Mouse (Mus musculus) MEL (cell line): ENCODE measurements around the gene Ube2l6. TPM values are rescaled to one million over a fixed set of nuclear protein-coding genes. Genes with fewer than 3 reads are reported as not detected.

Source experiments
- DNase-seq: peaks from one replicate; pipeline ENCODE4 v3.0.0; 2011; ENCODE audit warnings: low read depth, low spot score
- H3K27ac ChIP-seq: 2 replicates; pipeline ENCODE4 v1.5.1; 2012; ENCODE audit warnings: low read depth, mild to moderate bottlenecking, control low read depth, low read length, moderate library complexity; ENCODE audit not compliant: control insufficient read depth
- H3K27me3 ChIP-seq, 2 experiments: fragments of 150-350 bp in 1 of 2; sonication (generic) in 1 of 2; 2 replicates each; pipeline ENCODE4 v1.6.1; 2012; ENCODE audit warnings: low read length in 2 of 2, mild to moderate bottlenecking in 2 of 2, improper control_type of control experiment in 1 of 2, moderate library complexity in 1 of 2; ENCODE audit not compliant: insufficient read depth in 2 of 2, control insufficient read depth in 1 of 2
- H3K36me3 ChIP-seq, 2 experiments: 2 replicates each; pipeline ENCODE4 v1.6.1; 2012 to 2014; ENCODE audit warnings: low read length in 2 of 2, improper control_type of control experiment in 1 of 2, inconsistent platforms in 1 of 2, mild to moderate bottlenecking in 1 of 2; ENCODE audit not compliant: insufficient read depth in 2 of 2, control insufficient read depth in 1 of 2
- H3K4me1 ChIP-seq, 2 experiments: fragments of 150-350 bp in 1 of 2; sonication (generic) in 1 of 2; 2 replicates each; pipeline ENCODE4 v1.6.1; 2012; ENCODE audit warnings: low read length in 2 of 2, improper control_type of control experiment in 1 of 2, mild to moderate bottlenecking in 1 of 2; ENCODE audit not compliant: insufficient read depth in 2 of 2, control insufficient read depth in 1 of 2
- H3K4me3 ChIP-seq, 2 experiments: fragments of 150-350 bp in 1 of 2; sonication (generic) in 1 of 2; 2 replicates each; pipeline ENCODE4 v1.5.1; 2012; ENCODE audit warnings: low read depth in 2 of 2, low read length in 2 of 2, mild to moderate bottlenecking in 2 of 2, moderate library complexity in 2 of 2, control low read depth in 1 of 2, improper control_type of control experiment in 1 of 2; ENCODE audit not compliant: control insufficient read depth in 1 of 2, insufficient read depth in 1 of 2
- H3K79me2 ChIP-seq: 2 replicates; pipeline ENCODE4 v1.6.1; 2012; ENCODE audit warnings: mild to moderate bottlenecking, low read length, moderate library complexity; ENCODE audit not compliant: control insufficient read depth, poor library complexity, insufficient read depth
- H3K9ac ChIP-seq: 2 replicates; pipeline ENCODE4 v1.6.1; 2012; ENCODE audit warnings: low read depth, mild to moderate bottlenecking, control low read depth, low read length, moderate library complexity; ENCODE audit not compliant: control insufficient read depth, poor library complexity, severe bottlenecking
- H3K9me3 ChIP-seq: fragments of 150-350 bp; sonication (generic); replicated peaks from 2 replicates; pipeline ENCODE4 v1.6.1; 2012; ENCODE audit warnings: mild to moderate bottlenecking, low read length, improper control_type of control experiment, moderate library complexity; ENCODE audit not compliant: insufficient read depth
- BHLHE40 ChIP-seq: IDR thresholded peaks from 2 replicates; pipeline ENCODE4 v1.6.1; 2012; ENCODE audit warnings: low read depth, mild to moderate bottlenecking, inconsistent platforms, low read length, improper control_type of control experiment, borderline replicate concordance
- CHD2 ChIP-seq: IDR thresholded peaks from 2 replicates; pipeline ENCODE4 v1.6.1; 2011; ENCODE audit warnings: low read length, improper control_type of control experiment
- ELF1 ChIP-seq: IDR thresholded peaks from 2 replicates; pipeline ENCODE4 v1.6.1; 2014; ENCODE audit warnings: low read depth, mild to moderate bottlenecking, inconsistent platforms, low read length, improper control_type of control experiment, moderate library complexity
- EP300 ChIP-seq, 2 experiments: IDR thresholded peaks; 2 replicates each; pipeline ENCODE4 v1.6.1; 2011; ENCODE audit warnings: improper control_type of control experiment in 2 of 2, low read length in 2 of 2, low read depth in 1 of 2, mild to moderate bottlenecking in 1 of 2
- ETS1 ChIP-seq: IDR thresholded peaks from 2 replicates; pipeline ENCODE4 v1.6.1; 2012; ENCODE audit warnings: low read depth, mild to moderate bottlenecking, inconsistent platforms, low read length, improper control_type of control experiment, moderate library complexity
- GATA1 ChIP-seq: IDR thresholded peaks from 2 replicates; pipeline ENCODE4 v1.6.1; 2011; ENCODE audit warnings: low read depth, low read length, improper control_type of control experiment
- HCFC1 ChIP-seq: IDR thresholded peaks from 2 replicates; pipeline ENCODE4 v1.6.1; 2012; ENCODE audit warnings: low read depth, mild to moderate bottlenecking, inconsistent platforms, low read length, improper control_type of control experiment, moderate library complexity
- JUND ChIP-seq: IDR thresholded peaks from 2 replicates; pipeline ENCODE4 v1.6.1; 2011; ENCODE audit warnings: low read depth, mild to moderate bottlenecking, improper control_type of control experiment, low read length
- KAT2A ChIP-seq: conservative IDR thresholded peaks from 2 replicates; pipeline ENCODE4 v1.6.1; 2012; ENCODE audit warnings: low read depth, low read length, improper control_type of control experiment, inconsistent platforms
- MAX ChIP-seq: IDR thresholded peaks from 2 replicates; pipeline ENCODE4 v1.6.1; 2011; ENCODE audit warnings: low read length, improper control_type of control experiment
- MAZ ChIP-seq: IDR thresholded peaks from 2 replicates; pipeline ENCODE4 v1.6.1; 2012; ENCODE audit warnings: low read depth, mild to moderate bottlenecking, inconsistent platforms, low read length, improper control_type of control experiment
- MEF2A ChIP-seq: IDR thresholded peaks from 2 replicates; pipeline ENCODE4 v1.6.1; 2014; ENCODE audit warnings: low read depth, mild to moderate bottlenecking, inconsistent platforms, low read length, improper control_type of control experiment; ENCODE audit not compliant: poor library complexity, insufficient replicate concordance, severe bottlenecking; ENCODE audit errors: extremely low read depth
- MYC ChIP-seq: IDR thresholded peaks from 2 replicates; pipeline ENCODE4 v1.6.1; 2011; ENCODE audit warnings: low read depth, mild to moderate bottlenecking, low read length, improper control_type of control experiment, moderate library complexity
- NELFE ChIP-seq: IDR thresholded peaks from 2 replicates; pipeline ENCODE4 v1.6.1; 2011; ENCODE audit warnings: low read depth, low read length, improper control_type of control experiment
- POLR2AphosphoS2 ChIP-seq: IDR thresholded peaks from 2 replicates; pipeline ENCODE4 v1.6.1; 2011; ENCODE audit warnings: low read length, improper control_type of control experiment
- POLR2AphosphoS5 ChIP-seq: IDR thresholded peaks from 2 replicates; pipeline ENCODE4 v1.6.1; 2012; ENCODE audit warnings: low read depth, borderline replicate concordance, mild to moderate bottlenecking, inconsistent platforms, low read length, moderate library complexity, mixed read lengths
- SIN3A ChIP-seq: IDR thresholded peaks from 2 replicates; pipeline ENCODE4 v1.6.1; 2012; ENCODE audit warnings: low read length, improper control_type of control experiment, inconsistent platforms
- TAL1 ChIP-seq: IDR thresholded peaks from 2 replicates; pipeline ENCODE4 v1.6.1; 2012; ENCODE audit warnings: mild to moderate bottlenecking, inconsistent platforms, low read length, moderate library complexity, mixed read lengths
- TBP ChIP-seq: IDR thresholded peaks from 2 replicates; pipeline ENCODE4 v1.8.0; 2011; ENCODE audit warnings: low read depth, low read length, improper control_type of control experiment
- TCF12 ChIP-seq: IDR thresholded peaks from 2 replicates; pipeline ENCODE4 v1.6.1; 2014; ENCODE audit warnings: low read depth, mild to moderate bottlenecking, inconsistent platforms, low read length, improper control_type of control experiment, moderate library complexity
- UBTF ChIP-seq: IDR thresholded peaks from 2 replicates; pipeline ENCODE4 v1.6.1; 2012; ENCODE audit warnings: low read depth, mild to moderate bottlenecking, inconsistent platforms, low read length, improper control_type of control experiment, moderate library complexity, borderline replicate concordance; ENCODE audit not compliant: insufficient read depth
- USF1 ChIP-seq: IDR thresholded peaks from 2 replicates; pipeline ENCODE4 v1.6.1; 2014; ENCODE audit warnings: low read depth, mild to moderate bottlenecking, inconsistent platforms, low read length, improper control_type of control experiment, moderate library complexity
- ZNF384 ChIP-seq: IDR thresholded peaks from 2 replicates; pipeline ENCODE4 v1.6.1; 2012; ENCODE audit warnings: low read depth, mild to moderate bottlenecking, inconsistent platforms, low read length, improper control_type of control experiment
- polyA plus RNA-seq, 2 experiments: library from polyadenylated mRNA; stranded (reverse) in 1 of 2; unstranded in 1 of 2; fragments of >175 nt in 1 of 2; fragments of >200 nt in 1 of 2; gene quantifications; 2 replicates each; pipeline versions ENCODE4 v1.2.1 to v1.2.4; 2012; ENCODE audit warnings: low replicate concordance in 2 of 2, low read depth in 1 of 2; ENCODE audit not compliant: insufficient read length in 2 of 2, insufficient read depth in 1 of 2, missing spikeins in 1 of 2
- total RNA-seq: library from RNA; depleted of rRNA; stranded (reverse); fragments of 300-350 nt; gene quantifications from 2 replicates; pipeline ENCODE4 v1.2.3, GENCODE M21; 2012

Ube2l6 gene
- total and polyA plus RNA-seq, 3 experiments: 17.5 to 37.0 TPM; not detected in 1

- no peak within 1 kb of the TSS for H3K27ac ChIP-seq
- TF ChIP-seq POLR2AphosphoS2 (no peak), SIN3A (no peak), ZNF384 (no peak), MYC (no peak), JUND (no peak), UBTF (no peak), POLR2AphosphoS5 (no peak), TCF12 (no peak), ELF1 (no peak), MEF2A (no peak), BHLHE40 (no peak), MAZ (no peak)
These were observed 23.4 kb upstream of the Ube2l6 start, which contains the start of gene Serping1 for GRCm38 (mm10) chr2:84775241-84775640. Gene Serping1, minus strand, starts transcription at chr2:84775444.

GRCm38 (mm10) chr2:84775665-84776064 is 23.0 kb upstream of the Ube2l6 start:
- no peak overlapping the region for H3K4me3 ChIP-seq
- no peak for DNase-seq
- TF ChIP-seq EP300 (IDR thresholded peaks at IDR 0.05; ENCODE audit: low read depth in 1 of 2, low read length in 2 of 2) (no peak), GATA1 (no peak), ZNF384 (no peak), BHLHE40 (no peak), NELFE (no peak), HCFC1 (no peak), MYC (no peak), TBP (no peak), USF1 (no peak), TAL1 (no peak), CHD2 (no peak), POLR2AphosphoS2 (no peak), POLR2AphosphoS5 (no peak), TCF12 (no peak), KAT2A (no peak), MEF2A (no peak), ETS1 (no peak), MAX (no peak)
- no peak overlapping the region for H3K9ac ChIP-seq
- H3K27me3 ChIP-seq: peaks cover 13 to 31% of the 10 kb centered on the region in 2 experiments
- no peaks in the 10 kb centered on the region for H3K9me3 ChIP-seq
- H3K36me3 ChIP-seq: no peaks in the 10 kb centered on the region
- no peaks in the 10 kb centered on the region for H3K79me2 ChIP-seq
- H3K27ac ChIP-seq: no peak overlapping the region
- no peaks in the 10 kb centered on the region for H3K4me1 ChIP-seq

More at GRCm38 (mm10) chr2:84775241-84775640, 23.4 kb upstream of the Ube2l6 start, which contains the start of gene Serping1:
- H3K9me3 ChIP-seq: no peaks in the 10 kb centered on the region
- peaks cover 13 to 35% of the 10 kb centered on the region in 2 experiments for H3K27me3 ChIP-seq
- H3K9ac ChIP-seq: no peak within 1 kb of the TSS
- no peak within 1 kb of the TSS for H3K4me3 ChIP-seq
- H3K4me1 ChIP-seq: no peaks in the 10 kb centered on the region
- H3K36me3 ChIP-seq: no peaks in the 10 kb centered on the region
- DNase-seq: no peak
- H3K79me2 ChIP-seq: no peaks in the 10 kb centered on the region
